Mouse (Mus musculus) myocyte (in vitro differentiated cells): ENCODE measurements around the gene Pcx. TPM values are rescaled to one million over a fixed set of nuclear protein-coding genes. Genes with fewer than 3 reads are reported as not detected.
"Not testable (repeated sequence)": the region's sequence is repeated elsewhere in the genome, so short reads cannot be mapped to it uniquely, and the experiment has no call there.

Experiments
- H3K27me3 ChIP-seq: one replicate; pipeline ENCODE4 v1.6.1; 2011; ENCODE audit not compliant: control insufficient read depth, insufficient read depth, insufficient read length
- H3K36me3 ChIP-seq: one replicate; pipeline ENCODE4 v1.6.1; 2011; ENCODE audit not compliant: control insufficient read depth, insufficient read depth
- H3K4me2 ChIP-seq: one replicate; pipeline ENCODE4 v1.6.1; 2011; ENCODE audit warnings: low read depth, control low read depth
- H3K4me3 ChIP-seq: one replicate; pipeline ENCODE4 v1.5.1; 2011; ENCODE audit warnings: mild to moderate bottlenecking, control low read depth, moderate library complexity
- H3K79me2 ChIP-seq: one replicate; pipeline ENCODE4 v1.6.1; 2011; ENCODE audit not compliant: control insufficient read depth, insufficient read depth
- H3ac ChIP-seq: one replicate; pipeline ENCODE4 v1.6.1; 2011; ENCODE audit not compliant: control insufficient read depth, insufficient read length
- CEBPB ChIP-seq: IDR thresholded peaks from 2 replicates; pipeline ENCODE4 v1.6.1; 2011; ENCODE audit warnings: mild to moderate bottlenecking, moderate library complexity; ENCODE audit not compliant: poor library complexity, insufficient read depth, severe bottlenecking
- E2F4 ChIP-seq: IDR thresholded peaks from one replicate; pipeline ENCODE4 v1.6.1; 2011; ENCODE audit warnings: mild to moderate bottlenecking, control low read depth, moderate library complexity; ENCODE audit not compliant: insufficient read depth
- MAX ChIP-seq: IDR thresholded peaks from one replicate; pipeline ENCODE4 v1.6.1; 2011; ENCODE audit warnings: low read depth, mild to moderate bottlenecking, control low read depth
- MYOD1 ChIP-seq, 3 experiments: IDR thresholded peaks; one replicate each; pipeline ENCODE4 v1.6.1; 2011; ENCODE audit warnings: control low read depth in 2 of 3, low read depth in 2 of 3, mild to moderate bottlenecking in 2 of 3, moderate library complexity in 1 of 3; ENCODE audit not compliant: insufficient read length in 2 of 3, control insufficient read depth in 1 of 3
- MYOG ChIP-seq, 3 experiments: IDR thresholded peaks; one replicate each; pipeline ENCODE4 v1.6.1; 2011; ENCODE audit warnings: control low read depth in 2 of 3, low read depth in 2 of 3, mild to moderate bottlenecking in 2 of 3; ENCODE audit not compliant: insufficient read length in 2 of 3, control insufficient read depth in 1 of 3, insufficient read depth in 1 of 3
- POLR2A ChIP-seq: IDR thresholded peaks from one replicate; pipeline ENCODE4 v1.6.1; 2011; ENCODE audit warnings: low read depth, mild to moderate bottlenecking, control low read depth, moderate library complexity; ENCODE audit not compliant: insufficient read length
- POLR2AphosphoS2 ChIP-seq: IDR thresholded peaks from one replicate; pipeline ENCODE4 v1.6.1; 2011; ENCODE audit warnings: low read depth, control low read depth; ENCODE audit not compliant: insufficient read length
- REST ChIP-seq: IDR thresholded peaks from one replicate; pipeline ENCODE4 v1.6.1; 2011; ENCODE audit warnings: mild to moderate bottlenecking, control low read depth, moderate library complexity; ENCODE audit not compliant: insufficient read depth, insufficient read length
- SRF ChIP-seq: IDR thresholded peaks from one replicate; pipeline ENCODE4 v1.6.1; 2011; ENCODE audit warnings: low read depth; ENCODE audit not compliant: control insufficient read depth, insufficient read length
- TCF12 ChIP-seq: IDR thresholded peaks from one replicate; pipeline ENCODE4 v1.6.1; 2011; ENCODE audit warnings: mild to moderate bottlenecking, control low read depth; ENCODE audit not compliant: poor library complexity, insufficient read depth, severe bottlenecking
- TCF3 ChIP-seq: IDR thresholded peaks from one replicate; pipeline ENCODE4 v1.6.1; 2011; ENCODE audit warnings: low read depth, control low read depth; ENCODE audit not compliant: insufficient read length
- USF1 ChIP-seq: IDR thresholded peaks from one replicate; pipeline ENCODE4 v1.6.1; 2011; ENCODE audit warnings: low read depth, mild to moderate bottlenecking, control low read depth, moderate library complexity
- polyA plus RNA-seq: library from polyadenylated mRNA; unstranded; fragments of >200 nt; fragmentation: generic; extraction: Trizol; gene quantifications from one replicate; pipeline ENCODE4 v1.2.1, GENCODE M21; 2012; ENCODE audit warnings: missing spikeins

The Pcx gene
- polyA plus RNA-seq, 1 experiment = 16.3 TPM

GRCm38 (mm10) chr19:4586783-4587182 is 76.5 kb downstream of the Pcx start:
- TF ChIP-seq MYOG (IDR thresholded peaks at IDR 0.05; ENCODE audit: control insufficient read depth in 1 of 3, insufficient read depth in 1 of 3, insufficient read length in 2 of 3, low read depth in 2 of 3) = peak in 2 of 3 experiments; percentile 64 to 78
- peak in 2 of 3 experiments; percentile 49 to 73 for TF ChIP-seq MYOD1 (IDR thresholded peaks at IDR 0.05; ENCODE audit: control insufficient read depth in 1 of 3, insufficient read length in 2 of 3, low read depth in 2 of 3)
- H3ac ChIP-seq, H3K36me3 ChIP-seq, H3K4me2 ChIP-seq, H3K79me2 ChIP-seq, H3K4me3 ChIP-seq, H3K27me3 ChIP-seq: not testable (repeated sequence)

GRCm38 (mm10) chr19:4587426-4587825 is 77.2 kb downstream of the Pcx start:
- TF ChIP-seq MAX = no peak
- no peak for TF ChIP-seq REST
- no peak for TF ChIP-seq TCF12
- no peak for TF ChIP-seq POLR2AphosphoS2
- no peak for TF ChIP-seq MYOG (IDR thresholded peaks at IDR 0.05; ENCODE audit: control insufficient read depth in 1 of 3, insufficient read depth in 1 of 3, insufficient read length in 2 of 3, low read depth in 2 of 3)
- no peak for TF ChIP-seq MYOD1 (IDR thresholded peaks at IDR 0.05; ENCODE audit: control insufficient read depth in 1 of 3, insufficient read length in 2 of 3, low read depth in 2 of 3)
- TF ChIP-seq E2F4 = no peak
- TF ChIP-seq SRF = no peak
- TF ChIP-seq USF1 = no peak
- TF ChIP-seq CEBPB = no peak
- no peak for TF ChIP-seq POLR2A
- no peak for TF ChIP-seq TCF3
- H3K4me3 ChIP-seq = no peak overlapping the region
- no peaks in the 10 kb centered on the region for H3K27me3 ChIP-seq
- no peaks in the 10 kb centered on the region for H3K79me2 ChIP-seq
- H3K36me3 ChIP-seq = no peaks in the 10 kb centered on the region
- H3ac ChIP-seq = no peak overlapping the region
- H3K4me2 ChIP-seq = no peak overlapping the region

- H3K79me2 ChIP-seq = no peaks in the 10 kb centered on the region
- H3K4me2 ChIP-seq = no peak overlapping the region
- TF ChIP-seq SRF (no peak), MYOG (IDR thresholded peaks at IDR 0.05; ENCODE audit: control insufficient read depth in 1 of 3, insufficient read depth in 1 of 3, insufficient read length in 2 of 3, low read depth in 2 of 3) (no peak), TCF12 (no peak), CEBPB (no peak), MAX (no peak), POLR2A (no peak), MYOD1 (IDR thresholded peaks at IDR 0.05; ENCODE audit: control insufficient read depth in 1 of 3, insufficient read length in 2 of 3, low read depth in 2 of 3) (no peak), E2F4 (no peak), USF1 (no peak), TCF3 (no peak), POLR2AphosphoS2 (no peak), REST (no peak)
These were observed 78.2 kb downstream of the Pcx start for GRCm38 (mm10) chr19:4588430-4588829.

GRCm38 (mm10) chr19:4589081-4589480 is 78.8 kb downstream of the Pcx start:
- H3K36me3 ChIP-seq = no peaks in the 10 kb centered on the region
- TF ChIP-seq USF1 (no peak), MAX (no peak), POLR2AphosphoS2 (no peak), REST (no peak), SRF (no peak), MYOD1 (IDR thresholded peaks at IDR 0.05; ENCODE audit: control insufficient read depth in 1 of 3, insufficient read length in 2 of 3, low read depth in 2 of 3) (no peak), TCF12 (no peak), CEBPB (no peak), POLR2A (no peak), MYOG (IDR thresholded peaks at IDR 0.05; ENCODE audit: control insufficient read depth in 1 of 3, insufficient read depth in 1 of 3, insufficient read length in 2 of 3, low read depth in 2 of 3) (no peak), E2F4 (no peak), TCF3 (no peak)
- no peak overlapping the region for H3K4me2 ChIP-seq
- no peaks in the 10 kb centered on the region for H3K79me2 ChIP-seq
- no peak overlapping the region for H3ac ChIP-seq
- H3K27me3 ChIP-seq = no peaks in the 10 kb centered on the region
- no peak overlapping the region for H3K4me3 ChIP-seq

More at GRCm38 (mm10) chr19:4588430-4588829, 78.2 kb downstream of the Pcx start:
- no peak overlapping the region for H3K4me3 ChIP-seq
- H3K36me3 ChIP-seq = no peaks in the 10 kb centered on the region
- no peak overlapping the region for H3ac ChIP-seq
- H3K27me3 ChIP-seq = no peaks in the 10 kb centered on the region

GRCm38 (mm10) chr19:4590025-4590424 is 79.8 kb downstream of the Pcx start:
- Histone ChIP-seq H3K79me2 (no peaks in the 10 kb centered on the region), H3K27me3 (no peaks in the 10 kb centered on the region), H3K36me3 (no peaks in the 10 kb centered on the region), H3ac (no peak overlapping the region), H3K4me2 (no peak overlapping the region), H3K4me3 (no peak overlapping the region)
- TF ChIP-seq TCF12 (no peak), MYOG (IDR thresholded peaks at IDR 0.05; ENCODE audit: control insufficient read depth in 1 of 3, insufficient read depth in 1 of 3, insufficient read length in 2 of 3, low read depth in 2 of 3) (no peak), POLR2A (no peak), MAX (no peak), REST (no peak), CEBPB (no peak), E2F4 (no peak), USF1 (no peak), MYOD1 (IDR thresholded peaks at IDR 0.05; ENCODE audit: control insufficient read depth in 1 of 3, insufficient read length in 2 of 3, low read depth in 2 of 3) (no peak), SRF (no peak), POLR2AphosphoS2 (no peak), TCF3 (no peak)
